Mouse (Mus musculus) CH12.LX (cell line): ENCODE results near the gene Zmym6.
A peak's percentile ranks its signal among the peaks of the same experiment; 100 is the strongest.

Experiments
- CTCF ChIP-seq, 2 experiments: IDR thresholded peaks in 1 of 2; conservative IDR thresholded peaks in 1 of 2; 2 replicates each; pipeline ENCODE4 v1.5.1; 2011 to 2012; ENCODE audit warnings: low read depth in 2 of 2, low read length in 2 of 2, improper control_type of control experiment in 1 of 2, inconsistent platforms in 1 of 2, mild to moderate bottlenecking in 1 of 2, moderate library complexity in 1 of 2
- EP300 ChIP-seq: IDR thresholded peaks from 2 replicates; pipeline ENCODE4 v1.6.1; 2011; ENCODE audit warnings: low read length, improper control_type of control experiment
- GABPA ChIP-seq: IDR thresholded peaks from 2 replicates; pipeline ENCODE4 v1.6.1; 2012; ENCODE audit warnings: low read depth, low read length, improper control_type of control experiment, inconsistent platforms; ENCODE audit not compliant: insufficient replicate concordance
- MAZ ChIP-seq: IDR thresholded peaks from 2 replicates; pipeline ENCODE4 v1.6.1; 2012; ENCODE audit warnings: low read depth, mild to moderate bottlenecking, inconsistent platforms, low read length, improper control_type of control experiment, moderate library complexity
- MEF2A ChIP-seq: IDR thresholded peaks from 2 replicates; pipeline ENCODE4 v1.6.1; 2014; ENCODE audit warnings: low read depth, mild to moderate bottlenecking, inconsistent platforms, low read length, improper control_type of control experiment, borderline replicate concordance
- MYC ChIP-seq: IDR thresholded peaks from 2 replicates; pipeline ENCODE4 v1.6.1; 2011; ENCODE audit warnings: low read depth, mild to moderate bottlenecking, improper control_type of control experiment, low read length
- POLR2AphosphoS2 ChIP-seq: IDR thresholded peaks from 2 replicates; pipeline ENCODE4 v1.6.1; 2011; ENCODE audit warnings: low read depth, low read length, improper control_type of control experiment
- ZC3H11A ChIP-seq: IDR thresholded peaks from 2 replicates; pipeline ENCODE4 v1.6.1; 2012; ENCODE audit warnings: low read depth, mild to moderate bottlenecking, inconsistent platforms, low read length, improper control_type of control experiment
- ZMIZ1 ChIP-seq: IDR thresholded peaks from 2 replicates; pipeline ENCODE4 v1.6.1; 2012; ENCODE audit warnings: low read depth, mild to moderate bottlenecking, inconsistent platforms, low read length, improper control_type of control experiment

DNA sequence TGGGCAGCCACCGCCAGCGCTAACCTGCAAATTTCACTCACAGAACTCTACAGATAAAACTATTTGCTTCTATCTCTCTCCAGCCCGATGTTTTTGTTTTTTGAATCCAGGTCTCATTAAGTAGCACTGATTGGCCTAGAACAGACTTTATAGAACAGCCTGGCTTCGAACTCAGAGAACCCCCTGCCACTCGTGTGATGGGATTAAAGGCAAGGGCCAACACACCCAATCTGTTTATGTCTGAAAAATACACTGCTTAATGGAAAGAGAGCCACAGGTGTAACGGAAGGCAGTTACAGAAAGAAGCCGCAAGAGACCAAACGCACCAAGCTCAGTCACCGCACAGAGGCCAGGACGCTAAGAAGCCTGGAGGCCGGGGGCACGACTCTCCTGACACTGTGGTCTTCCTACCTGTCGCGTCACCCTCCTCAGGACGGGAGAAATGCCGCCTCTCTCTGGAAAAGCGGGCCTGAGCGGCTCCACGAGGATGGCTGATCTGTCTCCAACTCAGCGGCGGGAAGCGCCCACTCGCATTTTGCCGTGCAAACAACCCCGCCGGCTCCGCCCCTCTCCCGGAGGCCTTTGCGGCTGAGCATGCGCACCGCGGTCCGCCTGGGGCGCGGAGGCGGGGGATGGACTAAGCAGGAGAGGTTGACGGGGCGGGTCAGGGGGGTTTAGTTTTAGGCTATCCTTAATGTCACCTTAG lies 16.4 kb upstream of the Zmym6 start, which contains the start of gene Zmym1:
- TF ChIP-seq MAZ (peak; percentile 72; the same call in 1 of the 2 replicates), ZMIZ1 (peak; percentile 80), GABPA (no peak), MYC (0 out of 2 replicates have a peak, but pooled peaks have one; percentile 45), POLR2AphosphoS2 (peak; percentile 44; the same call in 1 of the 2 replicates), CTCF (conservative IDR thresholded peaks at IDR 0.05 in 1 of 2, IDR thresholded peaks at IDR 0.05 in 1 of 2; ENCODE audit: low read depth in 2 of 2, low read length in 2 of 2) (no peak), EP300 (no peak), MEF2A (0 out of 2 replicates have a peak, but pooled peaks have one; percentile 50), ZC3H11A (no peak)
